Mouse (Mus musculus): ENCODE data around the gene Socs4.

Gene Socs4

GRCm38 (mm10) chr14:47276637-47277393, at the start of gene Socs4, which contains the start of gene Wdhd1:
Socs4 (plus strand) TSS chr14:47276931.
Wdhd1 (minus strand) TSS chr14:47276857.
- DNase-seq (ENCODE audit: low read depth, low spot score), result peak; percentile 83

GRCm38 (mm10) chr14:47229796-47230376, 46.8 kb upstream of the Socs4 start:
- no peak for DNase-seq (ENCODE audit: low read depth, low spot score)

DNA sequence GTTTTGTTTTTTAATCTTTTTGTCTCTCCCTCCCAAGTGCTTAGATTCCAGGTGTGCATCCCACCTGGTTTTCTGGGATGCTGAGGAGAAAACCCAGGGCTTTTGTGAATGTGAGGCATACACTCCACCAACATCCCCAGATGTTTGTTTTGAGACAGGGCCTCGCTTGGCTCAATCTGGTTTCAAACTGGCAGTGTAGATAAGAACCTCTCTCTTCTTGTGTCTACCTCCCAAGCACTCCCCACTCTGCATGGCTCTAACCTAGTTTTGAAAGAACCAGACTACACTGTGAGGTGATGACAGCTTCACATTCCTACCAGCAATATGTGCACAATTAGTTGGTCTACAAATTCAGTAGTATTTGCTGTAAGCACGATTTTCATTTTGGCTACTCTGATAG, 43.1 kb upstream of the Socs4 start:
- DNase-seq (ENCODE audit: low read depth, low spot score), result no peak

DNA sequence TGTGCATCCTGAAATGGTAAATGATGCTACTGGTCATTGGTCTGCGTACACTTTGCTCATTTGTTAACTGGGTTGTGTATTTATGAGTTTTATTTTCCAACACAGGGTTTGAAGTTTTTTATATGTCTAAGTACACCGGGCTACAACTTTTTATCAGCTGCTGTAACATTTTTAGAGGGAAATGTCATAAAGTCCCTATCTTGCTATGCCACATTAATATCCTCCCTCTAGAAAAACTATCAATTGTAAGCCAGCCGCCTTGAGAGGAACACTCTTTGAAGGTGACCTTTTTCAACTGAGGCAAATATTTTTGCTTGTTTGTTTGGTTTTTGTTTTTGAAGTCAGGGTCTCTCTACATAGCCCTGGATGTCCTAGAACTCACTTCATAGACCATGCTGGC, 42.7 kb upstream of the Socs4 start:
- DNase-seq (ENCODE audit: low read depth, low spot score), result no peak

DNA sequence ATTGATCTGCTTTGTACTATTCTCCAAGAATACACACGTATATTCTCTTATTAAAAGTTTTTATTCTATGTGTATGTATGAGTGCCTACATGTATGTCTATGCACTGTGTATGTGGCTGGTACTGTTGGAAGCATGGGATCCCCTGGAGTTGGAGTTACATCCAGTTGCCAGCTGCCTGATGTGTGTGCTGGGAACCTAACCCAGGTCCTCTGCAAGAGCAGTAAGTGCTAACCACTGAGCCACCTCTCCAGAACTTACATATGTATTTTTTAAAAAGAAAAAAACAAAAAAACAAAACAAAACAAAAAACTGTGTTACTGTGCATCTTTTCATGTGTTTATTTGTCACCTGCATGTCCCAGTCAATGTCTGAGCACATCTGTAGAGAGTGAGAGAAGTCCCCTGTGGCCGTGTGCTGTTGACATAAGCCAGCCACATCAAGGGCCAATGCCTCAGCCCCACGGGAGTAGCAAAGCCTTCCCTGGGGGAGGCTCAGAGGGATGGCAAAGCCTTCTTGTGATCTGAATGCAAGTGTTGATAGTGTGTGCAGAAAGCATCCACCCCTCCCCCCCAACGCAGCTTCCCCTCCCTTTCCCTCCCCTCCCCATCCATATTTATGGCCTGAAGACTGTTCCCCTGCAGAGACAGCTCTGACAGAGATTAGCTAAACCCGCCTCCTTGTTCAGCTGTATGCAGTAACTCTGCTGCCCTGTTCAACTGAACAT, 42.0 kb upstream of the Socs4 start:
- DNase-seq (ENCODE audit: low read depth, low spot score), result no peak

DNA sequence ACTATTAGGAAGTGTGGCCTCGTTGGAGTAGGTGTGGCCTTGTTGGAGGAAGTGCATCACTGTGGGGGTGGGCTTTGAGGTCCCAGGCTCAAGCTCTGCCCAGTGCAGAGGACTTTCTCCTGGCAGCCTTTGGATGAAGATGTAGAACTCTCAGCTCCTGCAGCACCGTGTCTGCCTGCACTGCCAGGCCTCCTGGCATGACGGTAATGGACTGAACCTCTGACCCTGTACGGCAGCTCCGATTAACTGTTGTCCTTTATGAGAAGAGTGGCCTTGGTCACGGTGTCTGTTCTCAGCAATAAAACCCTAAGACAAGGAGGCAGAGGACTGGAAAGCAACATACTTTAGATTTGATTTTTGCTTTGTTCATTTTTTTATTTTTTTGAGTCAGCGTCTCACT, 40.2 kb upstream of the Socs4 start:
- no peak for DNase-seq (ENCODE audit: low read depth, low spot score)

DNA sequence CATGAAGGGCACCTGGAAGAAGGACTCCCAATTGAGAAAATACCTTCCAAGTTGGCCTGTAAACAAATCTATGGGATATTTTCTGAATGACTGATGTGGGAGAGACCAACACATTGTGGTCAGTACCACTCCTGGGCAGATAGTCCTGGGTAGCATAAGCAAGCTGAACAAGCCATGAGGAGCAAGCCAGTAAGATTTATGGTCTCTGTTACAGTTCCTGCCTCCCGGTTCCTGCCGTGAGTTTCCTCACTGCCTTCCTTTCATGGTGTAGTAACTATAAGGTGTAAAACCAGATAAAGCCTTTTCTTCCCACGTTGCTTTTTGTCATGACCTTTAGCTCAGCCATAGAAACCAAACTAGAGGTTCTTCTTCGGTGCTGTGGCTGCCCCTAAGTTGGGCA, 39.4 kb upstream of the Socs4 start:
- DNase-seq (ENCODE audit: low read depth, low spot score), result no peak

DNA sequence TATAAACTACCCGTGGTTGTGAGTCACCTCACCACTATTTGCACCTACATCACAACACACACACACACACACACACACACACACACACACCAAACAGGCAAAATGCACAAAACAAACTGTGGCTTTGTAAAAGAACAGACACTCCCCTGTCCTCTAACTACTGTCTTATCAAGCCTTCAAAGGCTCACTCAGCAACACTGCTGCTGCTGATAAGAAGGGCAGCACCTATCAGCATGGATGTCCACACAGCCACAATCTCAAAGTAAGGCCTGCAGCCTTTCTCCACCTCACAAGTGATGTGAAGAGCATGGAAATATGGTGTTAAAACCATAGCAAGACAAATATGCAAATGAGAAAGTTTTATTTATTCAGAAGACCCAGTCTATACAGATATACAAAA, 36.1 kb upstream of the Socs4 start:
- no peak for DNase-seq (ENCODE audit: low read depth, low spot score)

DNA sequence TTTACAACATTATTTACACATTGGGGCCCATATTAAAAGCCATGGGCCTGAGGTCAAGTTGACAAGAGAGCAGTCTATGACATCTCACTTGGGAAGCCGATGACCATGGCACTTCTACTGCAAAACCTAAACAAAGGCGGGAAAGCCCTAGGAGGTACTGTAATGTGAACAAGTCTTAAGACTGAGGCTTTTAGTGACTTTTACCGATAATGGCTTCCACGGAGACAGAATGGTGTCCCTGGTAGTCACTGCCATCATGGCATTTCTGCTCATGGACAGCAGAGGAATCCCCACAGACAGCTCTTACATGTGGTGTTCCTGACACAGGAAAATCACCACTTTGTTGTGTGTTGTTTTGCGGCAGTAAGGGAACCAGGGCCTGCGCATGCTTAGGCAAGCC, 35.7 kb upstream of the Socs4 start:
- DNase-seq (ENCODE audit: low read depth, low spot score), result no peak

DNA sequence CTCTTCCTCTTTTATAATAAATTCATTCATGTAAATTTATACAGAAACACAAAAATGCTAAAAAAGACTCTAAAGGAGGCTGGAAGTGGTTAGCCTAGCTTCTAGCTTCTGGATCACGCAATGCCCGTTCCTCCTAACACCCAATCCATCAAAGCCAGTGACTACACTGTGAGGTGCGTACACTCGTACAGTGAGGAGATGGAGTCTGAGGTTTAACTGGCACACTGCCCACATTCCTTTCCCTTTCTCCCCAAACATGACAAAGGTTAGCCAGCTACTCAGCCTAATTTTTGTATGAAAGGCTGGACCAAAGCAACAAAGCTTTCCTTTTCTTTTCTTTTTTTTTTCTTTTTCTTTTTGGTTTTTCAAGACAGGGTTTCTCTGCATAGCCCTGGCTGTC, 34.0 kb upstream of the Socs4 start:
- DNase-seq (ENCODE audit: low read depth, low spot score), result no peak

DNA sequence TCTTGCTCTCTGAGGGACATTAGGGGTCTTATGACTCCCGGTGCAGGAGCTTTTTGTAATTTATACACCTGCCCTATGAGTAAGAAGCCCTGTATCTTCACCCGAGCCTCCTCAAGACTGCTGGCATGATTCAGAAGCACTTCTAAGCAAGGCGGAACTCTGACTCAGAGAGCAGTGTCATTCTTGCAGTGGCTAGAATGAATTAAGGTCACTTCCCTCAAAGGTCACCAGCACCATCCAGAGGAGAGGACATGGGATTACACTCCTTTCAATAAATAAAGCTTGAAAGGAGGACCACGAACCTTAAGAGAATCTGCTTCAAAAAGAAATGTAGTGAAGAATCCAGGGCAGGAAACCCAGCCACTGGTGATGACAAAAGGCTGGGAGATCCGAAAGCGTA, 26.9 kb upstream of the Socs4 start:
- no peak for DNase-seq (ENCODE audit: low read depth, low spot score)

DNA sequence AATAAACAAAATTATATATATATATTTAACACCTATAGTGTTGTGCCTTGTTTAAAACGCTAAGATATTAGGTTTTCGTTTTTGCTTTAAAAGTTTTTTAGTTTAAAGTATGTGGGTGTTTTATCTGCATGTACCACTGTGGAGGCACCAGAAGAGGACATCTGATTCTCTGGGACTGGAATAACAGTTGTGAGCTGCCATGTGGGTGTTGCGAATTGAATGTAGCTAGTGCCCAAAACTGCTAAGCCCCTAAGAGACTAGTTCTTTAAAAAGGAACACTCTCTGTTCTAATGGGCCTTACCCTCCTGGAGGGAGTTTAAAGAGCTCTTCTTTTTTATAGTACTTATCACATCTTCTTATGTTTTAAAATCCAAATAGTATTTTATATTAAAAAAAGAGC, 11.9 kb upstream of the Socs4 start:
- DNase-seq (ENCODE audit: low read depth, low spot score), result peak; percentile 60

GRCm38 (mm10) chr14:47265829-47266228, 10.9 kb upstream of the Socs4 start:
- DNase-seq (ENCODE audit: low read depth, low spot score), result no peak

GRCm38 (mm10) chr14:47269056-47269455, 7.7 kb upstream of the Socs4 start:
- no peak for DNase-seq (ENCODE audit: low read depth, low spot score)

GRCm38 (mm10) chr14:47269706-47270105, 7.0 kb upstream of the Socs4 start:
- DNase-seq (ENCODE audit: low read depth, low spot score), result no peak

GRCm38 (mm10) chr14:47273751-47274150, 3.0 kb upstream of the Socs4 start:
- DNase-seq (ENCODE audit: low read depth, low spot score), result no peak

DNA sequence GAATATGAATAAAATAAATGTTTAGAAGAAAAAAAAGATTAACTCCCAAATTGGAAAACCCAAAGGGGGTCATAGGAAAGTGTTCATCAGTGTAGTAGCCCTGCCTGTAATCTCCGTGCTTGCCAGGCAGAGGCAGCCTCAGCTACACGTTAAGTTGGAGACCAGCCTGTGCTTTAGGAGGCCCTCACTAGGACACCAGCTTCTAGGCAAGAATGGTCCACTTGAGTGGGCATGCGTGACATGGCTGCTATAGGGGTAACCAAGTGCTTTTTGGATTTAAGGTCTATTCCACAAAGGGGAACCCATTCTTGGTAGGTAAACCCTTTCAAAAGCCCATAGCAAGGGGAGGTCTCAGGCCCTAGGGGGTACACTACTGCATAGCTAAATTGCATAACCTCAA, 1.3 kb upstream of the Socs4 start:
- no peak for DNase-seq (ENCODE audit: low read depth, low spot score)

GRCm38 (mm10) chr14:47276036-47276603, 611 bp upstream of the Socs4 start:
- DNase-seq (ENCODE audit: low read depth, low spot score), result no peak

- DNase-seq (ENCODE audit: low read depth, low spot score), result no peak
Measured at GRCm38 (mm10) chr14:47279058-47279457, 2.3 kb downstream of the Socs4 start.

DNA sequence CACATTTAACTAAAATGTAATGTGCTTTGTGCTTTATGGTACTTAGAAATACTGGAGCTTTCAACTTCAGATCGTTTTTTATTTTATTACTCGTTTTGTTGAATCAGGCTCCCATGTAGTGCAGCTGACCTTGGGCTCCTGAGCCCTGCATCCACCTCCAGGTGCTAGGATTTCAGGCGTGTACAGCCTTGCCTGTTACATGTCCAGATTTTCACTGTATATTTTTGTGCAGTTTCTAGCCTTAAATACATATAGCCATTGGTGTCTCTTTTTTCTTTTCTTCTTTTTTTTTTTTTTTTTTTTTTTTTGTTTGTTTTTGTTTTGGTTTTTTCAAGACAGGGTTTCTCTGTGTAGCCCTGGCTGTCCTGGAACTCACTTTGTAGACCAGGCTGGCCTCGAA, 4.8 kb downstream of the Socs4 start:
- no peak for DNase-seq (ENCODE audit: low read depth, low spot score)

DNA sequence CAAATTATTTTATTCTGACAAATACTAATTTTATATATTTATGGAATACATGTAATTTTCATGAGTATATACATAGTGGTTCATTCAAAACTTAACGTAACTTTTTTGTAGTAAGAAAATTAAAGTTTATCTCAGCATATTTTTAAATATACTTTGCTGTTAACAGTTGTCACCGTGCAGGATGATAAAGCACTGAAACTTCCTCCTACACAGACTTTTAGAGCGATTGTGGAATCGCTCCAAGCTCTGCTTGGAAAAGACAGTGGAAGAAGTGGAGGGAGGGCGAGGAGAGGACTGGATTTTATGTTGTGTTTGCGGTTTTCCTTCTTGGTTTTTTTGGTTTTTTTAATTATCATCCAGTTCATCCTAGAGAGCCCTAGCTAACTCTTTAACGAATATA, 6.8 kb downstream of the Socs4 start:
- no peak for DNase-seq (ENCODE audit: low read depth, low spot score)

GRCm38 (mm10) chr14:47285271-47285670, 8.5 kb downstream of the Socs4 start:
- DNase-seq (ENCODE audit: low read depth, low spot score), result no peak

- DNase-seq (ENCODE audit: low read depth, low spot score), result no peak
Measured at GRCm38 (mm10) chr14:47286215-47286614, 9.5 kb downstream of the Socs4 start.
